Mouse (Mus musculus) embryonic facial prominence, embryonic 14.5 days (tissue): Measurements from ENCODE around the gene Cntn4. TPM values are rescaled to one million over a fixed set of nuclear protein-coding genes. Genes with fewer than 3 reads are reported as not detected.
A peak's percentile ranks its signal among the peaks of the same experiment; 100 is the strongest.

Source experiments
- ATAC-seq: fragments of 200-750 bp; cut with Nextera tagmentation; 2 replicates; pipeline ENCODE4 v1.8.0; 2017; ENCODE audit warnings: low read depth, moderate number of reproducible peaks, moderate TSS enrichment
- DNase-seq: peaks from one replicate; pipeline ENCODE4 v3.0.0-alpha.2; 2015; ENCODE audit warnings: low spot score
- H3K27ac ChIP-seq: fragments of 300-500 bp; sonication (generic); replicated peaks from 2 replicates; pipeline ENCODE4 v1.5.1; 2014; ENCODE audit warnings: low read depth, mild to moderate bottlenecking, low read length, moderate library complexity
- H3K27me3 ChIP-seq: fragments of 300-500 bp; sonication (generic); replicated peaks from 2 replicates; pipeline ENCODE4 v1.6.1; 2014; ENCODE audit warnings: low read length; ENCODE audit not compliant: control insufficient read depth, insufficient read depth
- H3K36me3 ChIP-seq: fragments of 300-500 bp; sonication (generic); 2 replicates; pipeline ENCODE4 v1.6.1; 2014; ENCODE audit warnings: low read length, mixed read lengths; ENCODE audit not compliant: control insufficient read depth, insufficient read depth
- H3K4me1 ChIP-seq: fragments of 300-500 bp; sonication (generic); 2 replicates; pipeline ENCODE4 v1.6.1; 2014; ENCODE audit warnings: antibody characterized with exemption, low read length; ENCODE audit not compliant: control insufficient read depth, insufficient read depth
- H3K4me2 ChIP-seq: fragments of 300-500 bp; sonication (generic); 2 replicates; pipeline ENCODE4 v1.6.1; 2014; ENCODE audit warnings: low read depth, mild to moderate bottlenecking, low read length, moderate library complexity, mixed read lengths
- H3K4me3 ChIP-seq: fragments of 300-500 bp; sonication (generic); 2 replicates; pipeline ENCODE4 v1.5.1; 2014; ENCODE audit warnings: low read depth, mild to moderate bottlenecking, low read length
- H3K9ac ChIP-seq: fragments of 300-500 bp; sonication (generic); 2 replicates; pipeline ENCODE4 v1.6.1; 2014; ENCODE audit warnings: low read depth, mild to moderate bottlenecking, low read length, moderate library complexity, mixed read lengths
- H3K9me3 ChIP-seq: fragments of 300-500 bp; sonication (generic); 2 replicates; pipeline ENCODE4 v1.6.1; 2016; ENCODE audit warnings: low read length; ENCODE audit not compliant: control insufficient read depth
- WGBS: fragments of 180-500 bp; shearing (Covaris S2); extraction: QIAGEN DNeasy Blood & Tissue Kit; methylation state at CpG from one replicate; pipeline ENCODE4 v1.1.7; 2014; 5-methylcytosine and 5-hydroxymethylcytosine counted together
- polyA plus RNA-seq: library from polyadenylated mRNA; unstranded; fragments of >200 nt; fragmentation: Nextera tagmentation; extraction: Ambion mirVana; gene quantifications from 2 replicates; pipeline ENCODE4 v1.2.1, GENCODE M21; 2014

Cntn4 gene
- polyA plus RNA-seq, 1 experiment from 2014 or later, result 13.2 TPM

DNA sequence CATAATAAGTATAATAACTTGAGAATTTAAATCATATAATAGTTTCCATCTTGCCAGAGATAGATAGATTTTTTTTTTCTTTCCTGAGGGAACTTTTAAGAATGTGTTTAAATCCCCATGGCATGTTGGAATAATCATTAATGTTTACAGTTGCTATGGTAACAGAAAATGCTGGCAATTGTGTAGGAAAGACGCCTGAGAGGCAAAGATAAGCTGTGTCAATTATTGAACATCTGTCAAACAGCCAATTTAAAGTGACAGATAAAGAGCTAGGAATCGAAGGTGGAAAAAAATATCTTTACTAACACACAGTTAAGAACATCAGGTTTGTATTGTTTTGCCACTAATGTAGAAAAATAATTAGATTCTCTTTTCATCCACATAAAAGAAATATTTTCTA is 788.3 kb downstream of the Cntn4 start:
- Histone ChIP-seq H3K9ac (no peak overlapping the region), H3K27me3 (no peaks in the 10 kb centered on the region), H3K36me3 (no peaks in the 10 kb centered on the region), H3K27ac (no peak overlapping the region), H3K4me3 (no peak overlapping the region), H3K4me2 (no peak overlapping the region), H3K9me3 (no peaks in the 10 kb centered on the region), H3K4me1 (0 out of 2 replicates have a peak, but pooled peaks cover 4% of the 10 kb centered on the region)
- WGBS, result 18% methylated on average over 2 of the region's 2 CpGs
- no peak for ATAC-seq
- peak; percentile 25 for DNase-seq

DNA sequence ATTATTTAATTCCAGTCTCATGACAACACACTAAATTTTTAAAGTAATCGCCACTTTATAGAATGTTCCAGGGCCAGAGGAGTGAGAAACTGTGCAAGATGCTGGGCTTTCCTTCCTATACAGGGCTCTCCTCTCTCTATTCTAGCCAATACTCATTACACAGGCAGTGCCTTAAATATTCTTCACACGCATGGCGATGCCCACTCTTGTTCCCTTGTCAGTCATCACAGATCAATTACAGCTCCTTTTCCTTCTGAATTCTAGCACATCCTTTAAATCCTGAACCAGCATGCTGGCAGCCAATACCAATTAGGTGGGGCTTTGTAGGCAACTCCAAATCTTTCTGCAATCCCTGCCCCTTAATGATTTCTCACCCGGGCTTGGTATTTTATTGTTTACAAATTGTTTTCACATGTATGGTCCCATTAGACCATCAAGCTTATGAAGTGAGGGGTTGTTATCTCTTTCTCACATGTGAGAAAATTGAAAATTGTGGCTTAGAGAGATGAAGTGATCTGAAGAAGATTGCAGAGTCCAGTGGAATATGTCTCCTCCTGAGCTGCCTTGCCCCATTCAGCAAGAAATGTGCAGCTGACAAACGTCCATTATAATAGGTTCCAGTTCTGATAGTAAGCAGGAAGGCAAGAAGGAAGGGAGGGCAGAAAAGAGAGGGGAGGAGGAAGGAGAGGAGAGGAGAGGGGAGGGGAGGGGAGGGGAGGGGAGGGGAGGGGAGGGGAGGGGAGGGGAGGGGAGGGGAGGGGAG is 789.0 kb downstream of the Cntn4 start:
- Histone ChIP-seq H3K9me3 (no peaks in the 10 kb centered on the region), H3K4me1 (0 out of 2 replicates have a peak, but pooled peaks cover 4% of the 10 kb centered on the region), H3K4me3 (no peak overlapping the region), H3K9ac (no peak overlapping the region), H3K27me3 (no peaks in the 10 kb centered on the region), H3K27ac (no peak overlapping the region), H3K4me2 (no peak overlapping the region), H3K36me3 (no peaks in the 10 kb centered on the region)
- WGBS, result 50% methylated on average over 5 of the region's 5 CpGs
- DNase-seq (no peak), ATAC-seq (no peak)

DNA sequence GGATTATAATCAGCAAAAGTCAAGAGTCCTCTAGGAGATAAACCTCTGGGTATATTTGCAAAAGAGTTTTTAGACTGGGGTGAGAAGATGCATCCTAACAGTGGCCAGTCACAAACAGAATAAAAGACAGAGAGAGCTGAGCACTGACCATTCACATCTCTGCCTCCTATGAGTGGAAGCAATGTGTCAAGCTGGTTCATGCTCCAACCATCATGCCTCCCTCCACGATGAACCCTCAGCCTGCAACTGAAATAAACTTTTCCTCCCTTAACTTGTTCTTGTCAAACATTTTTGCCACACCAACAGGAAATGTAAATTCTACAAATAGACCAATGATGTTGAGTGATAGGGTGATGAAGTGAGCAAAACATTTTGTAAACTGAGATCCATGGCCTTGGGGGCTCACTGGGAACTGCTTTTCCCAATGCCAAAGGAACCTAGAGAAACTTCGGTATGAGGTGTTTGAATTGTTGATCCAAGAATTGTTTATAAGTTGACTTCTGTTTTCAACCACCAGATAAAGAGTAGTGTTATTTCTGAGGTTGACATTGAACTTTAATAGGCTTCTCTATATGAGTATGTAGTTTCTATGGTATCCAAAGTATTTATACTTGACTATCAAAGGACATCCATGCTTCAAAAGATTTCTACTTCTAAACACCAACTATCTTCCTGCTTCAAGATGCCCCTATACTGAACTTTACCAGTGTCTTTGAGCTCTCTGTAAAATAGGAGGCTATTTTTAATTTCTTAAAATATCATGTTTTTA is 794.6 kb downstream of the Cntn4 start:
- ATAC-seq (no peak), DNase-seq (no peak)
- no peaks in the 10 kb centered on the region for H3K9me3 ChIP-seq
- no peaks in the 10 kb centered on the region for H3K27me3 ChIP-seq
- no peak overlapping the region for H3K9ac ChIP-seq
- no peak overlapping the region for H3K27ac ChIP-seq
- no peaks in the 10 kb centered on the region for H3K36me3 ChIP-seq
- H3K4me1 ChIP-seq, result no peaks in the 10 kb centered on the region
- WGBS, result 65% methylated on average over 2 of the region's 2 CpGs
- H3K4me2 ChIP-seq, result no peak overlapping the region
- H3K4me3 ChIP-seq, result no peak overlapping the region

GRCm38 (mm10) chr6:106473871-106474270 is 796.4 kb downstream of the Cntn4 start:
- H3K9me3 ChIP-seq, result no peaks in the 10 kb centered on the region
- no peak overlapping the region for H3K9ac ChIP-seq
- DNase-seq (no peak), ATAC-seq (no peak)
- no peaks in the 10 kb centered on the region for H3K4me1 ChIP-seq
- H3K27me3 ChIP-seq, result no peaks in the 10 kb centered on the region
- H3K27ac ChIP-seq, result no peak overlapping the region
- 78% methylated on average over 2 of the region's 2 CpGs for WGBS
- no peak overlapping the region for H3K4me2 ChIP-seq
- H3K36me3 ChIP-seq, result no peaks in the 10 kb centered on the region
- H3K4me3 ChIP-seq, result no peak overlapping the region

DNA sequence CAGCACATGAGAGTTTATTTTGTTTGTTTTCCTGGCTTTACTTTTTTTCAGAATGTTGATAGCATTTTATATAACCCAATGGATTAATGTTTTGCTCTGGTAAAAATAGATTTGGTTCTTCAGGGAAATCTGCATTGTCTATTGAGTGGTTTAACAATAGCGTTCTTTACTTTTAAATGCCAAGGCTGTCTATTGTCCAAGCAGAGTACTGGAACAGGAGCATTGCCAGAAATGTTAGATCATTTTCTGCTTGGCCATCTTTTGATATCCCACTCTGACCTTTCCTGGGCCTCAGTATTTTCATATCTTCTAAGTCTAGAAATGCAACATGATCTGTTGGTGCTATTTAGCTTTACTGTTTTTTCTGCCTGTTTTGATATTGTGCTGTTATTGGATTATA is 804.1 kb downstream of the Cntn4 start:
- ATAC-seq, result no peak
- no peak for DNase-seq
- Histone ChIP-seq H3K9ac (no peak overlapping the region), H3K27me3 (no peaks in the 10 kb centered on the region), H3K4me3 (no peak overlapping the region), H3K36me3 (no peaks in the 10 kb centered on the region), H3K4me2 (no peak overlapping the region), H3K27ac (no peak overlapping the region), H3K4me1 (no peaks in the 10 kb centered on the region), H3K9me3 (no peaks in the 10 kb centered on the region)
- 79% methylated on average over 1 of the region's 1 CpGs for WGBS

- no peak overlapping the region for H3K4me3 ChIP-seq
- no peak overlapping the region for H3K27ac ChIP-seq
- no peaks in the 10 kb centered on the region for H3K36me3 ChIP-seq
- H3K9ac ChIP-seq, result no peak overlapping the region
- H3K27me3 ChIP-seq, result no peaks in the 10 kb centered on the region
- ATAC-seq (no peak), DNase-seq (no peak)
- H3K4me2 ChIP-seq, result no peak overlapping the region
- WGBS, result 84% methylated on average over 3 of the region's 3 CpGs
- no peaks in the 10 kb centered on the region for H3K4me1 ChIP-seq
- H3K9me3 ChIP-seq, result no peaks in the 10 kb centered on the region
These were observed 818.8 kb downstream of the Cntn4 start for GRCm38 (mm10) chr6:106496303-106496702.

DNA sequence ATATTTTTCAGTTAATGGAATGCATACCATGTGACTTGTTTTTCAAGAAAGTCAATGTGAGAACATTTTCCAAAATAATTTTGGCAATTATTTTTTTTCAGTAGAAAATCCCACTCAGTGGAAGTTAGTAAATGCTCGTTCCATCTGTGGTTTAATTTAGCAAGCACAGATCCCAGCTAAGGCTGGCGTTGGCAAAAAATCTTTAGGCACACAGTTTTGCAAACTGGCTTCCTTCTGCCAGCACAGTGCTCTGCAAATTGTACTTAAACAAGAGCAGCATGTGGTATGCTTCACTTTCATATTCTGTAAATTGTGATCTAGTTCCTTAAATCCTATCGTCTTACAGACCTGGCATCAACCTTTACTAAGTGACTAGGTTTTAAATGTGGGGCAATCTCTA is 821.7 kb downstream of the Cntn4 start:
- no peak for ATAC-seq
- no peaks in the 10 kb centered on the region for H3K9me3 ChIP-seq
- H3K4me1 ChIP-seq, result no peaks in the 10 kb centered on the region
- H3K4me3 ChIP-seq, result no peak overlapping the region
- WGBS, result 81% methylated on average over 3 of the region's 3 CpGs
- H3K4me2 ChIP-seq, result no peak overlapping the region
- no peaks in the 10 kb centered on the region for H3K36me3 ChIP-seq
- H3K27ac ChIP-seq, result no peak overlapping the region
- no peak overlapping the region for H3K9ac ChIP-seq
- no peak for DNase-seq
- no peaks in the 10 kb centered on the region for H3K27me3 ChIP-seq

GRCm38 (mm10) chr6:106503961-106504360 is 826.5 kb downstream of the Cntn4 start:
- Histone ChIP-seq H3K27ac (no peak overlapping the region), H3K4me1 (no peaks in the 10 kb centered on the region)
- WGBS, result 72% methylated on average over 9 of the region's 9 CpGs

More at GRCm38 (mm10) chr6:106503961-106504360, 826.5 kb downstream of the Cntn4 start:
- ATAC-seq (no peak), DNase-seq (no peak)
- Histone ChIP-seq H3K4me3 (no peak overlapping the region), H3K36me3 (no peaks in the 10 kb centered on the region), H3K9ac (no peak overlapping the region), H3K27me3 (no peaks in the 10 kb centered on the region), H3K4me2 (no peak overlapping the region), H3K9me3 (no peaks in the 10 kb centered on the region)
